Comparison of ENCODE assay signal across 13 mouse cellular contexts in genomic region chr5:118655966-118656365, GRCm38 (mm10).
DNase-seq lines count a peak whose midpoint lies in the region; ATAC-seq and TF ChIP-seq lines count a peak whose summit lies in the region.
"Had no signal": no experiment of that assay in that cellular context is flagged by ENCODE, and none has a peak within 500 bp of the region (broad histone marks: within the 10 kb centered on the region; RNA-seq: fewer than 3 reads in every experiment).

No protein-coding gene starts in this region.

- no peaks in the 10 kb centered on the region for H3K27me3 ChIP-seq in heart, embryonic 15.5 days
- no peaks in the 10 kb centered on the region for H3K27me3 ChIP-seq in lung, embryonic 15.5 days
- H3K27me3 ChIP-seq in megakaryocyte, embryonic 14.5 days (replicated peaks) = no peaks in the 10 kb centered on the region

- DNase-seq in heart, postnatal 25 days (ENCODE audit: low spot score) = no peak
- DNase-seq in lung, adult 2 months = no peak
- DNase-seq in cerebellum, postnatal 25 days = no peak
- DNase-seq: adrenal gland, postnatal 25 days; cerebellum, adult 9-10 months; right cerebral cortex, postnatal 4 days had no signal

- H3K4me3 ChIP-seq in heart, embryonic 15.5 days = no peak overlapping the region
- no peak overlapping the region for H3K4me3 ChIP-seq in lung, embryonic 15.5 days
- no peak overlapping the region for H3K4me3 ChIP-seq in lung, adult 2 months (replicated peaks; ENCODE audit: extremely low read depth, low read depth, low read length)
- no peak overlapping the region for H3K4me3 ChIP-seq in brown adipose tissue, adult 24 weeks (ENCODE audit: insufficient read depth, low read depth, low read length)
- H3K4me3 ChIP-seq in megakaryocyte, embryonic 14.5 days (replicated peaks) = peak overlapping the region; percentile 50
- H3K4me3 ChIP-seq: layer of hippocampus, adult 2 months; midbrain, embryonic 10.5 days had no signal

- WGBS in heart, embryonic 15.5 days = 65% methylated on average over 6 of the region's 6 CpGs
- WGBS in lung, embryonic 15.5 days = 62% methylated on average over 6 of the region's 6 CpGs
- 38% methylated on average over 6 of the region's 6 CpGs for WGBS in lung, adult 2 months

- H3K36me3 ChIP-seq in heart, embryonic 15.5 days = no peaks in the 10 kb centered on the region
- H3K36me3 ChIP-seq in lung, embryonic 15.5 days = no peaks in the 10 kb centered on the region
- H3K36me3 ChIP-seq in megakaryocyte, embryonic 14.5 days (replicated peaks; ENCODE audit: low read length) = peaks cover 22% of the 10 kb centered on the region
- H3K36me3 ChIP-seq: midbrain, embryonic 10.5 days had no signal

- H3K27ac ChIP-seq in heart, embryonic 15.5 days = peak overlapping the region; percentile 46; the same call in 1 of the 2 replicates
- H3K27ac ChIP-seq in lung, embryonic 15.5 days = peak overlapping the region; percentile 49
- H3K27ac ChIP-seq in brown adipose tissue, adult 24 weeks (replicated peaks; ENCODE audit: low read depth, low read length) = 0 out of 2 replicates have a peak overlapping the region, but pooled peaks have one; percentile 39
- H3K27ac ChIP-seq: kidney, postnatal 0 days; layer of hippocampus, adult 2 months; midbrain, embryonic 10.5 days had no signal

- H3K9ac ChIP-seq in heart, embryonic 15.5 days = no peak overlapping the region
- no peak overlapping the region for H3K9ac ChIP-seq in lung, embryonic 15.5 days

- no peak overlapping the region for H3K4me2 ChIP-seq in heart, embryonic 15.5 days
- H3K4me2 ChIP-seq in lung, embryonic 15.5 days = no peak overlapping the region

- TF ChIP-seq CTCF in lung, adult 2 months (IDR thresholded peaks at IDR 0.05; ENCODE audit: insufficient read depth, low read length) = no peak

- H3K4me1 ChIP-seq in heart, embryonic 15.5 days (replicated peaks) = peaks cover 44% of the 10 kb centered on the region
- H3K4me1 ChIP-seq in lung, embryonic 15.5 days = peaks cover 52% of the 10 kb centered on the region
- H3K4me1 ChIP-seq in lung, adult 2 months (ENCODE audit: control insufficient read depth, insufficient read depth, low read length) = peaks cover 30% of the 10 kb centered on the region
- peaks cover 28% of the 10 kb centered on the region for H3K4me1 ChIP-seq in brown adipose tissue, adult 24 weeks (ENCODE audit: control insufficient read depth, insufficient read depth, insufficient read length, low read length)
- peaks cover 94% of the 10 kb centered on the region for H3K4me1 ChIP-seq in megakaryocyte, embryonic 14.5 days

- H3K9me3 ChIP-seq in heart, embryonic 15.5 days (replicated peaks) = no peaks in the 10 kb centered on the region
- no peaks in the 10 kb centered on the region for H3K9me3 ChIP-seq in lung, embryonic 15.5 days
- H3K9me3 ChIP-seq in megakaryocyte, embryonic 14.5 days = no peaks in the 10 kb centered on the region
- H3K9me3 ChIP-seq: midbrain, embryonic 10.5 days had no signal

- ATAC-seq in heart, embryonic 15.5 days (replicated peaks; ENCODE audit: insufficient number of reproducible peaks, insufficient read depth, low FRiP score, low read depth) = no peak
- ATAC-seq in lung, embryonic 15.5 days (ENCODE audit: borderline replicate concordance, extremely low read depth, low FRiP score, low TSS enrichment) = no peak

- TF ChIP-seq POLR2A in lung, adult 2 months (IDR thresholded peaks at IDR 0.05; ENCODE audit: borderline replicate concordance, extremely low read depth, low read depth, low read length) = no peak

- intact Hi-C loops in heart, postnatal 25 days (cut with DNase I) = loop anchor here (2.0 to 5.0 kb wide), 4 partner anchors 51 to 387 kb away; no protein-coding TSS in a partner anchor
